Comparison of ENCODE assay signal across 12 mouse cellular contexts in the genomic region with DNA sequence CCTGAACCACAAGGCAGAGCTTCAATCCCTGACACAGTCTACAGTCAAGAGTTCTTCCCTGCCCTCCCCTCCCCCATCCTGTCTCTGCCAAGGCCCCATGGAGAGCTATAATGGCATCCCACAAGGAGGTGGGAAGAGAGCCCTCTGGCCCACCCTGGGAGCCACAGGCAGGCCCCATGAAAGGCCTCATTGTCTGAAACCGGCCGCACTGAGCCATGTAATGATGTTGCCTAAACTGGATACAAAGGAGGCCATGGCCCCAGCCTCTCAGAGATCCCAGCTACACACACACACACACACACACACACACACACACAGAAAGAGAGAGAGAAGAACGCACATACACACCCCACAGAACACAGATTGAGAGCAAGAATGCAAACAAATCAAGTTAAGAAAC. TPM values are rescaled to one million over a fixed set of nuclear protein-coding genes. Genes with fewer than 3 reads are reported as not detected.
DNase-seq lines count a peak whose midpoint lies in the region; ATAC-seq and TF ChIP-seq lines count a peak whose summit lies in the region.
"Had no signal": no experiment of that assay in that cellular context is flagged by ENCODE, and none has a peak within 500 bp of the region (broad histone marks: within the 10 kb centered on the region; RNA-seq: fewer than 3 reads in every experiment).

No protein-coding gene starts in this region.

- peak; percentile 44 for DNase-seq in lung, embryonic 14.5 days
- no peak for DNase-seq in lung, postnatal 25 days (ENCODE audit: low spot score)
- peak; percentile 84 for DNase-seq in embryonic facial prominence, embryonic 14.5 days (ENCODE audit: low spot score)
- no peak for DNase-seq in hindbrain, embryonic 14.5 days (ENCODE audit: low spot score)
- DNase-seq in neural tube, embryonic 11.5 days (ENCODE audit: low spot score) = peak; percentile 77
- no peak for DNase-seq in liver
- DNase-seq: thymus, adult 18-20 months had no signal

- TF ChIP-seq CTCF in lung, embryonic 14.5 days (IDR thresholded peaks at IDR 0.05; ENCODE audit: low read depth) = no peak

- no peaks in the 10 kb centered on the region for H3K9me3 ChIP-seq in lung, embryonic 14.5 days (ENCODE audit: low read depth, low read length)
- no peaks in the 10 kb centered on the region for H3K9me3 ChIP-seq in embryonic facial prominence, embryonic 14.5 days (ENCODE audit: control insufficient read depth, low read length)
- H3K9me3 ChIP-seq in hindbrain, embryonic 14.5 days (ENCODE audit: control insufficient read depth, low read length) = no peaks in the 10 kb centered on the region
- H3K9me3 ChIP-seq in neural tube, embryonic 11.5 days (ENCODE audit: control insufficient read depth, low read length) = no peaks in the 10 kb centered on the region

- no peaks in the 10 kb centered on the region for H3K27me3 ChIP-seq in lung, embryonic 14.5 days (ENCODE audit: insufficient read depth, low read length)
- no peaks in the 10 kb centered on the region for H3K27me3 ChIP-seq in embryonic facial prominence, embryonic 14.5 days (replicated peaks; ENCODE audit: control insufficient read depth, insufficient read depth, low read length)
- no peaks in the 10 kb centered on the region for H3K27me3 ChIP-seq in hindbrain, embryonic 14.5 days (ENCODE audit: control insufficient read depth, insufficient read depth, low read length)
- H3K27me3 ChIP-seq in neural tube, embryonic 11.5 days (ENCODE audit: control insufficient read depth, insufficient read depth, low read length) = no peaks in the 10 kb centered on the region
- H3K27me3 ChIP-seq: Patski had no signal

- no peak overlapping the region for H3K4me3 ChIP-seq in lung, embryonic 14.5 days (ENCODE audit: low read depth, low read length)
- H3K4me3 ChIP-seq in embryonic facial prominence, embryonic 14.5 days (ENCODE audit: low read depth, low read length) = no peak overlapping the region
- no peak overlapping the region for H3K4me3 ChIP-seq in hindbrain, embryonic 14.5 days (replicated peaks; ENCODE audit: low read length)
- H3K4me3 ChIP-seq in neural tube, embryonic 11.5 days (ENCODE audit: low read depth, low read length) = no peak overlapping the region
- H3K4me3 ChIP-seq: left cerebral cortex, adult 2 months; myocyte had no signal

- H3K4me2 ChIP-seq in lung, embryonic 14.5 days = no peak overlapping the region
- no peak overlapping the region for H3K4me2 ChIP-seq in embryonic facial prominence, embryonic 14.5 days (ENCODE audit: low read depth, low read length)
- H3K4me2 ChIP-seq in hindbrain, embryonic 14.5 days (replicated peaks) = no peak overlapping the region
- no peak overlapping the region for H3K4me2 ChIP-seq in neural tube, embryonic 11.5 days (ENCODE audit: low read depth)

- H3K4me1 ChIP-seq in lung, embryonic 14.5 days (ENCODE audit: insufficient read depth) = peaks cover 31% of the 10 kb centered on the region
- H3K4me1 ChIP-seq in embryonic facial prominence, embryonic 14.5 days (ENCODE audit: control insufficient read depth, insufficient read depth, low read length) = peaks cover 31% of the 10 kb centered on the region
- H3K4me1 ChIP-seq in hindbrain, embryonic 14.5 days (replicated peaks; ENCODE audit: control insufficient read depth, insufficient read depth, low read length) = peaks cover 34% of the 10 kb centered on the region
- H3K4me1 ChIP-seq in neural tube, embryonic 11.5 days (ENCODE audit: control insufficient read depth, insufficient read depth, low read length) = peaks cover 26% of the 10 kb centered on the region

- 0 out of 2 replicates have a peak overlapping the region, but pooled peaks have one; percentile 18 for H3K27ac ChIP-seq in lung, embryonic 14.5 days (ENCODE audit: low read depth)
- peak overlapping the region; percentile 39; the same call in 1 of the 2 replicates for H3K27ac ChIP-seq in embryonic facial prominence, embryonic 14.5 days (replicated peaks; ENCODE audit: low read depth, low read length)
- no peak overlapping the region for H3K27ac ChIP-seq in hindbrain, embryonic 14.5 days
- peak overlapping the region; percentile 53 for H3K27ac ChIP-seq in neural tube, embryonic 11.5 days (ENCODE audit: low read depth, low read length)

- 53% methylated on average over 3 of the region's 3 CpGs for WGBS in lung, embryonic 14.5 days
- WGBS in embryonic facial prominence, embryonic 14.5 days = 10% methylated on average over 3 of the region's 3 CpGs
- 8% methylated on average over 3 of the region's 3 CpGs for WGBS in hindbrain, embryonic 14.5 days
- 7% methylated on average over 3 of the region's 3 CpGs for WGBS in neural tube, embryonic 11.5 days

- ATAC-seq in lung, embryonic 14.5 days (ENCODE audit: insufficient read depth) = no peak
- ATAC-seq in embryonic facial prominence, embryonic 14.5 days (ENCODE audit: low read depth) = peak; percentile 74
- ATAC-seq in hindbrain, embryonic 14.5 days (ENCODE audit: low FRiP score) = peak; percentile 81
- ATAC-seq in neural tube, embryonic 11.5 days (ENCODE audit: insufficient read depth, low FRiP score, low TSS enrichment) = peak; percentile 78
- no peak for ATAC-seq in erythroblast, adult 5-6 weeks (replicated peaks; ENCODE audit: low FRiP score, poor library complexity, severe bottlenecking)
- no peak for ATAC-seq in granulocyte monocyte progenitor cell, adult 5-6 weeks (replicated peaks; ENCODE audit: poor library complexity, severe bottlenecking)
- ATAC-seq: Patski had no signal

- H3K9ac ChIP-seq in lung, embryonic 14.5 days = no peak overlapping the region
- no peak overlapping the region for H3K9ac ChIP-seq in embryonic facial prominence, embryonic 14.5 days (ENCODE audit: low read depth, low read length)
- no peak overlapping the region for H3K9ac ChIP-seq in hindbrain, embryonic 14.5 days
- 0 out of 2 replicates have a peak overlapping the region, but pooled peaks have one; percentile 18 for H3K9ac ChIP-seq in neural tube, embryonic 11.5 days (ENCODE audit: low read length)

- H3K36me3 ChIP-seq in lung, embryonic 14.5 days (ENCODE audit: insufficient read depth) = no peaks in the 10 kb centered on the region
- no peaks in the 10 kb centered on the region for H3K36me3 ChIP-seq in embryonic facial prominence, embryonic 14.5 days (ENCODE audit: control insufficient read depth, insufficient read depth, low read length)
- no peaks in the 10 kb centered on the region for H3K36me3 ChIP-seq in hindbrain, embryonic 14.5 days (replicated peaks; ENCODE audit: control insufficient read depth, insufficient read depth)
- H3K36me3 ChIP-seq in neural tube, embryonic 11.5 days (ENCODE audit: control insufficient read depth, insufficient read depth, low read length) = no peaks in the 10 kb centered on the region

RNA-seq across cellular contexts. Expression of a gene that starts 24.8 kb away (rescaled TPM):
- 0.84 and 1.1 TPM in 2 replicates for polyA plus RNA-seq in lung, embryonic 14.5 days (2014; fragmentation: Nextera tagmentation; extraction: Ambion mirVana)
- polyA plus RNA-seq in embryonic facial prominence, embryonic 14.5 days (2014; fragmentation: Nextera tagmentation; extraction: Ambion mirVana) = 4.1 and 4.2 TPM in 2 replicates
- 2.0 and 2.1 TPM in 2 replicates for polyA plus RNA-seq in hindbrain, embryonic 14.5 days (2014; fragmentation: Nextera tagmentation; extraction: Ambion mirVana)
- 1.4 and 1.8 TPM in 2 replicates for polyA plus RNA-seq in neural tube, embryonic 11.5 days (2014; fragmentation: Nextera tagmentation; extraction: Ambion mirVana)
- total RNA-seq in erythroblast, adult 5-6 weeks (2015; ENCODE audit: low replicate concordance) = 0.19 and 2.7 TPM in 2 replicates
- total RNA-seq in erythroblast, adult 5-6 weeks (2017; ENCODE audit: low replicate concordance) = 1.3 TPM in 2 replicates
- 5.0 and 5.9 TPM in 2 replicates for total RNA-seq in granulocyte monocyte progenitor cell, adult 5-6 weeks (2014; fragmentation: Nextera tagmentation)
- 2.2 and 4.9 TPM in 2 replicates for total RNA-seq in granulocyte monocyte progenitor cell, adult 5-6 weeks (2017)

RNA-seq across cellular contexts. Expression of a gene that starts 46.4 kb away (rescaled TPM):
- polyA plus RNA-seq in lung, embryonic 14.5 days (2014; fragmentation: Nextera tagmentation; extraction: Ambion mirVana) = 0.27 and 0.30 TPM in 2 replicates
- polyA plus RNA-seq in embryonic facial prominence, embryonic 14.5 days (2014; fragmentation: Nextera tagmentation; extraction: Ambion mirVana) = 0.17 and 0.49 TPM in 2 replicates
- not detected in 2 replicates for polyA plus RNA-seq in hindbrain, embryonic 14.5 days (2014; fragmentation: Nextera tagmentation; extraction: Ambion mirVana)
- not detected in 2 replicates for polyA plus RNA-seq in neural tube, embryonic 11.5 days (2014; fragmentation: Nextera tagmentation; extraction: Ambion mirVana)
- not detected in 2 replicates for total RNA-seq in erythroblast, adult 5-6 weeks (2015; ENCODE audit: low replicate concordance)
- total RNA-seq in erythroblast, adult 5-6 weeks (2017; ENCODE audit: low replicate concordance) = not detected in 2 replicates
- total RNA-seq in granulocyte monocyte progenitor cell, adult 5-6 weeks (2014; fragmentation: Nextera tagmentation) = not detected in 2 replicates
- not detected in 2 replicates for total RNA-seq in granulocyte monocyte progenitor cell, adult 5-6 weeks (2017)
- total RNA-seq: left cerebral cortex, adult 2 months had no signal
- polyA plus RNA-seq: myocyte, Patski had no signal

RNA-seq across cellular contexts. Expression of a gene that starts 49.3 kb away (rescaled TPM):
- polyA plus RNA-seq in lung, embryonic 14.5 days (2014; fragmentation: Nextera tagmentation; extraction: Ambion mirVana) = 0.08 and 0.22 TPM in 2 replicates
- polyA plus RNA-seq in embryonic facial prominence, embryonic 14.5 days (2014; fragmentation: Nextera tagmentation; extraction: Ambion mirVana) = 0.24 and 0.84 TPM in 2 replicates
- polyA plus RNA-seq in hindbrain, embryonic 14.5 days (2014; fragmentation: Nextera tagmentation; extraction: Ambion mirVana) = 0.83 and 1.1 TPM in 2 replicates
- polyA plus RNA-seq in neural tube, embryonic 11.5 days (2014; fragmentation: Nextera tagmentation; extraction: Ambion mirVana) = not detected in 2 replicates
- total RNA-seq in erythroblast, adult 5-6 weeks (2015; ENCODE audit: low replicate concordance) = not detected in 2 replicates
- total RNA-seq in erythroblast, adult 5-6 weeks (2017; ENCODE audit: low replicate concordance) = not detected in 2 replicates
- total RNA-seq in granulocyte monocyte progenitor cell, adult 5-6 weeks (2014; fragmentation: Nextera tagmentation) = not detected in 2 replicates
- total RNA-seq in granulocyte monocyte progenitor cell, adult 5-6 weeks (2017) = not detected in 2 replicates
- polyA plus RNA-seq: myocyte had no signal

Comparison
In these comparisons a context has a peak if more than half of its experiments do, and no peak if none do; other contexts are left out.
1. DNase-seq: peak in lung, embryonic 14.5 days (single experiment), embryonic facial prominence, embryonic 14.5 days (single experiment) and neural tube, embryonic 11.5 days (single experiment); none in lung, postnatal 25 days (single experiment), hindbrain, embryonic 14.5 days (single experiment) and liver (single experiment).
2. ATAC-seq: peak in embryonic facial prominence, embryonic 14.5 days (single experiment), hindbrain, embryonic 14.5 days (single experiment) and neural tube, embryonic 11.5 days (single experiment); none in lung, embryonic 14.5 days (single experiment), erythroblast, adult 5-6 weeks (single experiment) and granulocyte monocyte progenitor cell, adult 5-6 weeks (single experiment).